Mouse (Mus musculus) forebrain, embryonic 16.5 days (tissue): ENCODE measurements at regions not wholly inside any gene's neighbourhood (a gene's known extent, or its start where the extent isn't known, plus 50 kb on each side); places are given as distances from the start of the nearest gene placed in this dataset.
"Not testable (repeated sequence)": the region's sequence is repeated elsewhere in the genome, so short reads cannot be mapped to it uniquely, and the experiment has no call there.

ENCODE experiments used
- ATAC-seq: fragments of 200-750 bp; cut with Nextera tagmentation; 2 replicates; pipeline ENCODE4 v1.8.0; 2017; ENCODE audit warnings: mild to moderate bottlenecking, moderate library complexity
- H3K27ac ChIP-seq: fragments of 300-500 bp; sonication (generic); 2 replicates; pipeline ENCODE4 v1.5.1; 2014; ENCODE audit warnings: low read length, control low read depth
- H3K27me3 ChIP-seq: fragments of 300-500 bp; sonication (generic); replicated peaks from 2 replicates; pipeline ENCODE4 v1.6.1; 2014; ENCODE audit warnings: low read length; ENCODE audit not compliant: control insufficient read depth, insufficient read depth
- H3K36me3 ChIP-seq: fragments of 300-500 bp; sonication (generic); 2 replicates; pipeline ENCODE4 v1.6.1; 2014; ENCODE audit not compliant: control insufficient read depth, insufficient read depth
- H3K4me1 ChIP-seq: fragments of 300-500 bp; sonication (generic); replicated peaks from 2 replicates; pipeline ENCODE4 v1.6.1; 2014; ENCODE audit warnings: low read length; ENCODE audit not compliant: control insufficient read depth, insufficient read depth
- H3K4me2 ChIP-seq: fragments of 300-500 bp; sonication (generic); 2 replicates; pipeline ENCODE4 v1.6.1; 2014; ENCODE audit warnings: mild to moderate bottlenecking, low read length, control low read depth
- H3K4me3 ChIP-seq: fragments of 300-500 bp; sonication (generic); replicated peaks from 2 replicates; pipeline ENCODE4 v1.5.1; 2014; ENCODE audit warnings: mild to moderate bottlenecking, low read length, control low read depth
- H3K9ac ChIP-seq: fragments of 300-500 bp; sonication (generic); replicated peaks from 2 replicates; pipeline ENCODE4 v1.6.1; 2014; ENCODE audit warnings: low read depth, low read length, control low read depth
- H3K9me3 ChIP-seq: fragments of 300-500 bp; sonication (generic); 2 replicates; pipeline ENCODE4 v1.6.1; 2016; ENCODE audit warnings: low read length; ENCODE audit not compliant: control insufficient read depth
- WGBS: fragments of 180-500 bp; shearing (Covaris S2); extraction: QIAGEN DNeasy Blood & Tissue Kit; methylation state at CpG from one replicate; pipeline ENCODE4 v1.1.7; 2014; 5-methylcytosine and 5-hydroxymethylcytosine counted together

- not testable (repeated sequence) for H3K4me3 ChIP-seq, ATAC-seq, H3K9ac ChIP-seq, H3K27ac ChIP-seq, H3K36me3 ChIP-seq, H3K4me1 ChIP-seq, H3K4me2 ChIP-seq, H3K9me3 ChIP-seq, H3K27me3 ChIP-seq
- WGBS, result 84% methylated on average over 8 of the region's 8 CpGs
Observed at GRCm38 (mm10) chr15:34027111-34027510, 330.6 kb downstream of the 9430069I07Rik start.

GRCm38 (mm10) chr15:34025396-34025795, 332.3 kb downstream of the 9430069I07Rik start:
- H3K9me3 ChIP-seq, result no peaks in the 10 kb centered on the region
- no peak overlapping the region for H3K4me3 ChIP-seq
- no peaks in the 10 kb centered on the region for H3K36me3 ChIP-seq
- H3K4me2 ChIP-seq, result no peak overlapping the region
- H3K27ac ChIP-seq, result no peak overlapping the region
- no peaks in the 10 kb centered on the region for H3K4me1 ChIP-seq
- ATAC-seq, result no peak
- no peak overlapping the region for H3K9ac ChIP-seq
- 89% methylated on average over 2 of the region's 2 CpGs for WGBS
- H3K27me3 ChIP-seq, result no peaks in the 10 kb centered on the region

- Histone ChIP-seq H3K27ac (no peak overlapping the region), H3K9ac (no peak overlapping the region), H3K4me1 (no peaks in the 10 kb centered on the region), H3K36me3 (no peaks in the 10 kb centered on the region), H3K27me3 (no peaks in the 10 kb centered on the region), H3K4me3 (no peak overlapping the region), H3K9me3 (no peaks in the 10 kb centered on the region), H3K4me2 (no peak overlapping the region)
- WGBS, result 29% methylated on average over 11 of the region's 11 CpGs
- ATAC-seq, result peak; percentile 67; the same call in 1 of the 2 replicates
Observed at GRCm38 (mm10) chr15:34021857-34022256, 335.8 kb downstream of the 9430069I07Rik start.

GRCm38 (mm10) chr15:34016397-34017156, 341.1 kb downstream of the 9430069I07Rik start:
- Histone ChIP-seq H3K27me3 (no peaks in the 10 kb centered on the region), H3K4me3 (no peak overlapping the region), H3K9me3 (no peaks in the 10 kb centered on the region), H3K9ac (no peak overlapping the region), H3K4me2 (no peak overlapping the region), H3K27ac (no peak overlapping the region), H3K36me3 (no peaks in the 10 kb centered on the region), H3K4me1 (no peaks in the 10 kb centered on the region)
- WGBS, result 55% methylated on average over 13 of the region's 13 CpGs
- ATAC-seq, result no peak

GRCm38 (mm10) chr15:34008591-34008990, 349.1 kb downstream of the 9430069I07Rik start:
- H3K27me3 ChIP-seq, result no peaks in the 10 kb centered on the region
- H3K4me1 ChIP-seq, result no peaks in the 10 kb centered on the region
- no peaks in the 10 kb centered on the region for H3K9me3 ChIP-seq
- no peak overlapping the region for H3K27ac ChIP-seq
- H3K9ac ChIP-seq, result no peak overlapping the region
- 47% methylated on average over 1 of the region's 1 CpGs for WGBS
- no peaks in the 10 kb centered on the region for H3K36me3 ChIP-seq
- ATAC-seq, result no peak
- no peak overlapping the region for H3K4me3 ChIP-seq
- H3K4me2 ChIP-seq, result no peak overlapping the region

GRCm38 (mm10) chr15:33992383-33992782, 365.3 kb downstream of the 9430069I07Rik start:
- H3K27me3 ChIP-seq, result no peaks in the 10 kb centered on the region
- no peak; the same call in 1 of the 2 replicates for ATAC-seq
- no peaks in the 10 kb centered on the region for H3K9me3 ChIP-seq
- no peak overlapping the region for H3K27ac ChIP-seq
- H3K4me1 ChIP-seq, result no peaks in the 10 kb centered on the region
- H3K36me3 ChIP-seq, result no peaks in the 10 kb centered on the region
- no peak overlapping the region for H3K9ac ChIP-seq
- H3K4me3 ChIP-seq, result no peak overlapping the region
- WGBS, result 81% methylated on average over 4 of the region's 4 CpGs
- no peak overlapping the region for H3K4me2 ChIP-seq

- Histone ChIP-seq H3K36me3 (no peaks in the 10 kb centered on the region), H3K4me1 (no peaks in the 10 kb centered on the region), H3K9me3 (no peaks in the 10 kb centered on the region), H3K9ac (no peak overlapping the region), H3K4me3 (no peak overlapping the region), H3K27ac (no peak overlapping the region), H3K27me3 (no peaks in the 10 kb centered on the region), H3K4me2 (no peak overlapping the region)
- no peak for ATAC-seq
- 39% methylated on average over 1 of the region's 1 CpGs for WGBS
Observed at GRCm38 (mm10) chr15:33975077-33975476, 382.6 kb downstream of the 9430069I07Rik start.

- Histone ChIP-seq H3K36me3 (no peaks in the 10 kb centered on the region), H3K9me3 (no peaks in the 10 kb centered on the region; the same call in 1 of the 2 replicates), H3K27me3 (no peaks in the 10 kb centered on the region), H3K27ac (no peak overlapping the region), H3K4me2 (no peak overlapping the region), H3K9ac (no peak overlapping the region), H3K4me3 (no peak overlapping the region), H3K4me1 (no peaks in the 10 kb centered on the region)
- ATAC-seq, result no peak
- WGBS, result 80% methylated on average over 3 of the region's 3 CpGs
Observed at GRCm38 (mm10) chr15:33973466-33973865, 384.2 kb downstream of the 9430069I07Rik start.

- WGBS, result 29% methylated on average over 1 of the region's 1 CpGs
- Histone ChIP-seq H3K9ac (no peak overlapping the region), H3K27me3 (no peaks in the 10 kb centered on the region), H3K4me2 (no peak overlapping the region), H3K4me1 (no peaks in the 10 kb centered on the region), H3K36me3 (no peaks in the 10 kb centered on the region), H3K4me3 (no peak overlapping the region), H3K27ac (no peak overlapping the region), H3K9me3 (no peaks in the 10 kb centered on the region; the same call in 1 of the 2 replicates)
- no peak for ATAC-seq
Observed at GRCm38 (mm10) chr15:33969409-33969808, 388.3 kb downstream of the 9430069I07Rik start.
